Mouse (Mus musculus) kidney, adult 2 months (tissue): Measurements from ENCODE around the gene Frat2.

Experiments
- CTCF ChIP-seq: fragments of 200-500 bp; conservative IDR thresholded peaks from 2 replicates; pipeline ENCODE4 v1.5.1; 2011; ENCODE audit warnings: low read depth, mild to moderate bottlenecking, control low read depth, low read length, moderate library complexity, mixed read lengths; ENCODE audit not compliant: insufficient read depth, insufficient read length
- POLR2A ChIP-seq: fragments of 200-500 bp; IDR thresholded peaks from one replicate; pipeline ENCODE4 v1.6.1; 2011; ENCODE audit warnings: low read depth, low read length, control low read depth

DNA sequence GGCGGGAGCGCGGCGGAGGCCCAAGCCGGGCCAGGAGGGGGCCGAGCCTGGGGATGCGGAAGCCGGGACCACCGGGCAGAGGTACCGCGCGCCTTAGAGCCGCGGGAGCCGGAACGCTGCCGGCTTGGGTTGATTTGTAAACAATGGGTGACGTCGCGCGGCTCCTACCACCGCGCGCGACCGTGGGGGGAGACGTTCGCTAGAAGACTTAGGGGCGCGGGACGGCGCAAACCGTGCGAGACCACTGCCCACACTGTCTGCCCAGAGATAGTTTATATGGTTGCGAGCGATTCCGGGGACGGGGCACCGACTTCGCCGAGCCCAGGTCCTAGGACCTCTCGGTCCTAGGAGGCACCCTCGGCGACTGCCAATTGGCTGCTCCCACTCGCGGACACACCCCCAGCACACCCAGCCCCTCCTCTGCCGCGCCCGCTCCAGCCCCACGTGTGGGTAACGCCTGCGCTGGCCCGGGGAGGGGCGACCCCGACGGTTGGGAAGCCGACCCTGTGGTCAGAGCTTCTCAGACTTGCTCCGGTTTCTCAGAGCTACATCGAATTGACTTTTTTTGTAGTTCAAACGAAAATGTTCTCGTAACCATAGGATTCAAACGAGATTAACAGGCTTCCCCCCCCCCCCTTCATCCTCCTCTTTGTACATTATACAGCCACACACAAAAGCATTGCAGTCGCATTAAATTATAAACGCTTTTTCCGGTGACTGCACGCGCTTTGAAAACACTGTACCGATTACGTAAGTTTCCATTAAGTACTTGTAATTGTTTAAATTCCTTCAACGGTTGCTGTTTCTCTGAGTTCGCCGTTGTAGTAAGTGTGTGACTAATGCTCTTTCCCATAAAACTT lies at the start of gene Frat2:
- no peak for TF ChIP-seq POLR2A
- no peak for TF ChIP-seq CTCF
